Mouse (Mus musculus) gastrocnemius, postnatal 36 days (tissue): Measurements from ENCODE around the gene Adgrg6. TPM values are rescaled to one million over a fixed set of nuclear protein-coding genes. Genes with fewer than 3 reads are reported as not detected.

Source experiments
- DNase-seq, 2 experiments: peaks; one replicate each; pipeline ENCODE4 v3.0.0; 2022
- intact Hi-C: fragments of 180-260 bp; cut with DNase I; formaldehyde crosslinking; loops from one replicate; pipeline ENCODE4 v1.15.1; 2025
- total RNA-seq, 2 experiments: library from RNA; stranded (reverse); gene quantifications; 2 replicates each; pipeline ENCODE4 v1.2.3; 2021

Gene Adgrg6
- total RNA-seq, 2 experiments from 2014 or later = 0.79 to 1.8 TPM

DNA sequence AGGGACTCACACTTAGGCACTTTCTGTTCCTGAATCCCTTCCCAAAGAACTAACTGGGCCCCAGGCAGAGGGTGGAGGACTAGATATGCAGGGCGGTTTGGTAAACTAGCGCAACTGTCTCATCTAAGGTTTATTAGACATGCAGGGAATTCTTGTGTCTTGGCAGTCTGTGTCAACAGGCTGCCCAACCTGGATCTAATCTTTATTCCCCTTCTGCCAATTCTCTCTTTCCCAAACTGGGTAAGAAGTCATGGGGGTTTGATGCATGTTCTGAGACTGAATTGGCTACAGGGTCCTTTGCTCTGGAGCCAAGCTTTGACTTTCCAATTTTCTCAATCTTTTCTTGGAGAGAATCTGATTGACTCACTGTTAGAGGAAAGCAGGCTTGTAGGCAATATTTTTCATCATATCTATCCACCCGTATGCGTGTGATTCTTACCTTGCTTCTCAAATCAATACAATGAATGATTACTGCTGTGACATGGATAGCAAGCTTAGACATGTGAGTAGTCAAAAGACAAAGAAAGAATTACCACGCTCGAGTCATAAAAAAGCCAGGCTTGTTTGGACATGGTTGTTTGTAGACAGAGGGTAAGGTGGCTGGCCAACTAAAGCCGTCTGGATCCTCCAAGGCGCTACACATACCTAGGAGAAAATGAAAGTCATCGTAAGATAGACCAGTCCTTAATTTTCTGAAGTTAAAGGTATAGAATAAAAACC is 104.4 kb downstream of the Adgrg6 start:
- no peak for DNase-seq
- intact Hi-C loops = no loop called here

DNA sequence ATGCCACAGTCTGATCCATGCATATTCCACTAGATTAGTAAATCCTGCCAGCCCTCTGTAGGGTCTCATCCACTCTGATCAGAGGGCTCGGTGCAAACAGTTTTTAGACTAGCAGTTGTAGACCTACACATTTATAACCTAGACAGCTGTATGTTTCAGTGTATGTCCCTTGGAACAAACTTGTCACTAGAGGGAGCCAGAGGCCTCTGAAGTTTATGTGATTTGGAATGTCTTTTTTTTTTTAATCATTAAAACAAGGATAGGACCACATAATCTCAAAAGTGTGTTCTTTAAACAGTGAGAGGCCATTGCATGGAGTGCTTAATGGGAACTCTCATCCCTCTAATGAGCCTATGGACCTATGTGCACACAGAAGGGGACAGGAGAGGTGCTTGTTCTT is 141.4 kb downstream of the Adgrg6 start:
- intact Hi-C loops = loop anchor here (5.0 kb wide), 1 partner anchor 303 kb away; the partner anchor contains the start of genes Nmbr and Vta1
- DNase-seq = no peak

DNA sequence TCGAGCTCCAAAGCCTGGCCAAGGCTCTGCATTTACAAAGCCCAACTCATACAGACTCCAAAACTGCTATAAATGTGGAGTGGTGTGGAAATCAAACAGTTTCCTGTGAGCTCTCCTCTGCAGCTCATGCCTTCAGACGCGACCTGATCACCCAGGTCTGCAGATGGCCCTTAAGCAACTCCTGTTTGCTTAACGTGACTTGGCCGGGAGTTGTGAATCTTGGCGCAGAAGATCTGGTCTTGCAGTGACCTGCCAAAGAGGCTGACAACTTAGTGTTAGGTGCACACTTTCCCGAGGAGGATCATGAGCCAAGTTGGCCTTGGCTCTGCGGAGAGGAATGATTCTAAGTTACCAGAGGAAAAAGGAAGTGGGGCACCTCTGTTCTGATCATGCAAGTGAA is 143.7 kb downstream of the Adgrg6 start:
- peak; percentile 48 to 59 for DNase-seq
- intact Hi-C loops = loop anchor here (5.0 kb wide), 1 partner anchor 306 kb away; the partner anchor contains the start of genes Nmbr and Vta1

DNA sequence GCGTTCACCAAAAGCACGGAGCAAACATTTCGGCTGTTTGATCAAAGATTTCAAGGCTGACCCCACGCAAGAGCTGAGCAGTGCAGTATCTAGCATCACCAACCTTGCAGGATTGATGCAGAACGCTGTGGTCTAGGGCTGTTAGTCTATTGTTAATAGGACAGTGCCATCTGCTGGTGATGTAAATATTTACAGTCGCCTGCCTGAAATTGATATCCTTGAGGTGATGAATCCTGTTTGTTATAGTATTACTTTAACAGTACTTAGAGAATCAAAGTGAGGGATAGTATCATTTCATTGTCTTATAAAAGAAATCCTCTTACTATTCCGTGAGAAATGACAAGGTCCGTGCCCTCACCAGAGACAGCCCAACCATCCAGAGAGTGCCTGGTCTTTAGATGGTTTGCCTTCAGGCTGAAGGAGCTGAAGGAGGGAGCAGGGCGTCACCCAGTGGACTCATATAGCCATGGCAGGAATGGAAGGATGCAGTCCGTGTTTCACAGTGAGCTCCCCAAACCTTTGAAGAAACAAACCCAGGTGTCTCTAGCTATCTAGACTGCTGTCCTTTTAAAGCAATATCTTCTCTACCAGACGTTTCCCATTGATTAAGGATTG is 154.3 kb downstream of the Adgrg6 start:
- intact Hi-C loops = loop anchor here (5.0 kb wide), 3 partner anchors 69 to 1374 kb away; no protein-coding TSS in a partner anchor
- peak; percentile 21 to 40 for DNase-seq

DNA sequence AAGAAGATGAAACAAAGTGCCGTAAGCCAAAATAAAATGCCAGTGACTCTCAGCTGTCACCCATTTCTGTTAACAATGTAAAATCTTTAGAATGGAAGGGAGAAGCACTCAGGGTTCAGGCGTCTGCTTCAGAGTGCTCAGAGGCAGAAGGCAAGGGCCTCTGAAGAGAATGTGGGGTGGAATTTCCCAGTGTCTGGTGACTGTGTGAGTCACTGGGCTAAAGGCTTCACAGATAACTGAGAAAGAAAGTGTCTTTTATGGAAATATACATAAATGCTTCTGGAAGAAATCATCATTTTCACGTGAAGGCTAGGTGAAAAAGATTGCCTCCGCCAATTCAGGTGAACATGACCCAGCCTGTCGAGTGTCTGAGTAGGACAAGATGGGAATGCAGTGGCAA is 159.9 kb downstream of the Adgrg6 start:
- no peak for DNase-seq
- intact Hi-C loops = no loop called here

DNA sequence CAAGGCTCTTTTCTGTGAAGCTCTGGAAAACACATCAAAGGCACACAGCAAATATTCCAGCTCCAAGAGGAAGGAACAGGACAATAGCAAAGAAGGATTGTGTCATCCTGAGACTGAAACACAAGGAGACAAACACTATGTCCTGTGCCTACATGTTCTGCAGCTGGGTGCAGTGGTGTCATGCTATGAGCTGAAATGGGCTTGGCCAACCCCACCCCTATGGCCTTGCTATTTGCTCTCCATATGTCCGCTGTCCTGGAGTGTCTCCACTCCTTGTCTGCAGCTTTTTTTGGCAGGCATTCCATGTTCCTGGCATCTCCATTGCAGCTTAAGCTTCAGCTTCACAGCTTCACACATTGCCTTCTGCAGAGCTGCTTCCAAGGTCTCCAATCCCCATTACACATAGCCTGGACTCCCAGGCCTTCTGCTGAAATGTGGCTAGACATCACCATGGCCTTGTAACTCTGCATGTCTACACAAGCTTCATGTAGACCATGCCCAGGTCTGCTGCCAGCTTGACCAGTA is 180.3 kb downstream of the Adgrg6 start:
- DNase-seq = no peak
- intact Hi-C loops = no loop called here

DNA sequence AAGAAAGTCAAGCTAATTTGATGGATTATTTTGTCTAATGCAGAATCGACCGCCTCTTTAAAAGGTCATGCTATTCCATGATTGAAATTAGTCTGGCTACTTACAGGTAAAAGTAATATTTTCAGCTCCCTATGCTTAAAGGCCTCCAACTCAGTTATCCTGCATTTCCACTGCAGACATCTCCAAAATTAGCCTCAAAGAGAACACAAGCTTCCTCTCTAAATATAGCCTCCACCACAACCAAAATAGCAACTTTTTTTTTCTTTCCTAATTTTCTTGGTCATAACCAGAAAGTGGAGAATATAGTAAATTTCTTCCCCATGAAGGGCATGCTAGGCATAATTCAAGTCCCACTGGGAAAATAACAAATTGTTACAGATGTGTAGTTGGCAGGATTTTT is 182.2 kb downstream of the Adgrg6 start:
- intact Hi-C loops = no loop called here
- DNase-seq = no peak

DNA sequence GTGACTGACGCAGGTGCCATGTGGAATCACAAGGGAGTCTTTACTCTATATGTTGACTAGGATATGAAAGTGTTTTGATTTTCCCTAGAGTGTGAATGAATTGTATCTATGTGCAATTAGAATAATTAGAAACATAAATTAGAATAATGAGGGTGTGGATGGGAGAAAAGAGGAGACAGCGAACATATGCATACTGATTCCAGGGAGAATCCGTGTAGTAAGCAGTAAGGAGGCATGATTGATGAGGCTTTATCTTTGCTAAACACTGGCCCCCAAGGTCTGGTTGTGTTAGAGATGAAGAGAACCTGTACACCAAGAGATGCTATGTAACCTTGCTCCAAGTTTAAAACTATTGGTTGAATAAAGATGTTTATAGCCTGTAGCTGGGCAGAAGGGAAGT is 187.2 kb downstream of the Adgrg6 start:
- no peak for DNase-seq
- intact Hi-C loops = no loop called here

Other genes with a start within 250 kb of the Adgrg6 start
- gene Vta1, start 159.9 kb upstream of the Adgrg6 start, total RNA-seq = 10 to 100 TPM; 24.8 to 28.3 TPM
- under 1 TPM; 0.64 to 0.89 TPM for gene Nmbr, start 159.9 kb upstream of the Adgrg6 start, total RNA-seq
- gene Gje1, start 172.6 kb upstream of the Adgrg6 start, total RNA-seq = not detected